Mouse (Mus musculus) midbrain, embryonic 13.5 days (tissue): ENCODE results near the gene Crcp. TPM values are rescaled to one million over a fixed set of nuclear protein-coding genes. Genes with fewer than 3 reads are reported as not detected.

ENCODE experiments used
- ATAC-seq: fragments of 200-750 bp; cut with Nextera tagmentation; 2 replicates; pipeline ENCODE4 v1.8.0; 2017; ENCODE audit warnings: mild to moderate bottlenecking, moderate TSS enrichment, moderate library complexity
- H3K27ac ChIP-seq: fragments of 300-500 bp; sonication (generic); 2 replicates; pipeline ENCODE4 v1.5.1; 2015; ENCODE audit warnings: inconsistent platforms, mild to moderate bottlenecking, moderate library complexity
- H3K27me3 ChIP-seq: fragments of 300-500 bp; sonication (generic); 2 replicates; pipeline ENCODE4 v1.6.1; 2015; ENCODE audit warnings: mild to moderate bottlenecking, inconsistent platforms
- H3K36me3 ChIP-seq: fragments of 300-500 bp; sonication (generic); 2 replicates; pipeline ENCODE4 v1.6.1; 2015; ENCODE audit warnings: mild to moderate bottlenecking, inconsistent platforms
- H3K4me1 ChIP-seq: fragments of 300-500 bp; sonication (generic); replicated peaks from 2 replicates; pipeline ENCODE4 v1.6.1; 2015; ENCODE audit warnings: inconsistent platforms
- H3K4me2 ChIP-seq: fragments of 300-500 bp; sonication (generic); replicated peaks from 2 replicates; pipeline ENCODE4 v1.6.1; 2015; ENCODE audit warnings: moderate library complexity, mild to moderate bottlenecking, inconsistent platforms
- H3K4me3 ChIP-seq: fragments of 300-500 bp; sonication (generic); replicated peaks from 2 replicates; pipeline ENCODE4 v1.5.1; 2015; ENCODE audit warnings: mild to moderate bottlenecking, inconsistent platforms
- H3K9ac ChIP-seq: fragments of 300-500 bp; sonication (generic); replicated peaks from 2 replicates; pipeline ENCODE4 v1.6.1; 2015; ENCODE audit warnings: mild to moderate bottlenecking, inconsistent platforms
- H3K9me3 ChIP-seq: fragments of 300-500 bp; sonication (generic); 2 replicates; pipeline ENCODE4 v1.6.1; 2016; ENCODE audit warnings: mild to moderate bottlenecking, inconsistent platforms
- WGBS: fragments of 180-500 bp; shearing (Covaris S2); methylation state at CpG from one replicate; pipeline ENCODE4 v1.1.7; 2015; 5-methylcytosine and 5-hydroxymethylcytosine counted together
- polyA plus RNA-seq: library from polyadenylated mRNA; unstranded; fragments of >200 nt; fragmentation: Nextera tagmentation; extraction: Ambion mirVana; gene quantifications from 2 replicates; pipeline ENCODE4 v1.2.1, GENCODE M21; 2015

Gene Crcp
- polyA plus RNA-seq, 1 experiment from 2014 or later: 79.3 TPM

- Histone ChIP-seq H3K4me3 (peak overlapping the region; percentile 64; the same call in 1 of the 2 replicates), H3K4me1 (peaks cover 20% of the 10 kb centered on the region), H3K9ac (peak overlapping the region; percentile 75; the same call in 1 of the 2 replicates), H3K9me3 (peaks cover 13% of the 10 kb centered on the region), H3K36me3 (no peaks in the 10 kb centered on the region), H3K27me3 (no peaks in the 10 kb centered on the region), H3K27ac (peak overlapping the region; percentile 4; the same call in 1 of the 2 replicates), H3K4me2 (peak overlapping the region; percentile 81)
- 72% methylated on average over 7 of the region's 7 CpGs for WGBS
- no peak for ATAC-seq
These were observed 25.9 kb upstream of the Crcp start for GRCm38 (mm10) chr5:130003229-130003628.

DNA sequence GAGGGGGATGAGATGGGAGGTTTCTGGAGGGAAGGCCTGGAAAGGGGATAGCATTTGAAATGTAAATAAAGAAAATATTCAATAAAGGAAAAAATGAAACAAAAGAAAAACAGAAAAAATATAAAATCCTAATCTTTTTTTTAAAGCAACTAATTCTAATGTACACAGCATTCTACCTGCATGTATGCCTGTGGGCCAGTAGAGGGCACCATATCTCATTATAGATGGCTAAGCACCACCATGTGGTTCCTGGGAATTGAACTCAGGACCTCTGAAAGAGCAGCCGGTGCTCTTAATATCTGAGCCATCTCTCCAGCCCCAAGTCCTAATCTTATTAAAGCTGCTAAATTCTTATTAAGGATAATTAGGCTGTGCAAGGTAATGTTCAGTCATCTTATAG lies 21.7 kb upstream of the Crcp start:
- no peak overlapping the region for H3K9ac ChIP-seq
- ATAC-seq: no peak
- H3K9me3 ChIP-seq: peaks cover 19% of the 10 kb centered on the region
- no peak overlapping the region for H3K4me2 ChIP-seq
- H3K4me3 ChIP-seq: no peak overlapping the region
- peaks cover 19% of the 10 kb centered on the region for H3K36me3 ChIP-seq
- no peaks in the 10 kb centered on the region for H3K27me3 ChIP-seq
- 91% methylated on average over 1 of the region's 1 CpGs for WGBS
- peaks cover 8% of the 10 kb centered on the region for H3K4me1 ChIP-seq
- H3K27ac ChIP-seq: no peak overlapping the region

DNA sequence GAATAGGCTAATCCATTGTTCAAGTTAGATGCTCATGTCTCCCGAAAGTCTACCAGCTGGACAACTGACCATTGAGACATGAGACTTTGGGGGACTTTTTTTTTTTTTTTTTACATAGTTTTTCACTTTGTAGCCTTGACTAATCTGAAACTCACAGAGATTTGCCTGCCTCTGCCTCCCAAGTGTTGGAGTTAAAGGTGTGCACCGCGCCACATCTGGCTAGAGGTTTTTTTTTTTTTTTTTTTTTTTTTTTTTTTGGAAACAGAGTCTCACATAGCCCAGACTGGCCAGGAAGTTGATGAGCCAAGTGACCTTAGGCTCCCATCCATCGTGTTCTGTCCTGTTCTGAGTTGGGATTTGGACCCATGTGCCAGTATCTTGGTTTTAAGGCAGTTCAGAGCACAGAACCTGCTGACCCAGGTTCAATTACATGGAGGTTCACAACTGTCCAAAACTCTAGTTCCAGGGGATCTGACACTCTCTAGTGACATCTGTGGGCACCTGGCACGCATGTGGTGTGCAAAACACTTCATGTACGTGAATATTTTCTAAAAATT lies 21.0 kb upstream of the Crcp start:
- Histone ChIP-seq H3K4me2 (no peak overlapping the region), H3K4me1 (peaks cover under 1% of the 10 kb centered on the region; the same call in 1 of the 2 replicates), H3K9ac (no peak overlapping the region), H3K9me3 (peaks cover 19% of the 10 kb centered on the region), H3K4me3 (no peak overlapping the region), H3K27me3 (no peaks in the 10 kb centered on the region), H3K36me3 (peaks cover 24% of the 10 kb centered on the region), H3K27ac (no peak overlapping the region)
- no peak for ATAC-seq
- 75% methylated on average over 6 of the region's 6 CpGs for WGBS

DNA sequence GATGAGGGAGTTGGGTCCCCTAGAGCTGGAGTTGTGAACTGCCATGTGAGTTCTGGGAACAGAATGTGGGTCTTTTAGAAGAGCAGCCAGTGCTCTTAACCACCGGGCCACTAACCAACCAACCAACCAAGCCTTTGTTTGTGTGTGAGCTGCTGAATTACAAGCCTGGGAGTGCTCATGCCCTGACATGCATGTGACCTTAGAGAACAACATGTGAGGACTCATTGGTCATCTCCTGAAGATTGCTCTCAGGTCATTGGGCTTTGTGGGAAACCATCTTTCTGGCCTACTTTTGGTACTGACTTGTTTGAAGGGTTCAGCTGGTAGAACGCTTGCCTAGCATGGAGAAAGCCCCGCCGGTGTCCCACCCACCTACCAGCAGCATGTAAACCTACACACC lies 19.3 kb upstream of the Crcp start:
- Histone ChIP-seq H3K9ac (no peak overlapping the region), H3K4me1 (no peaks in the 10 kb centered on the region), H3K4me3 (no peak overlapping the region), H3K4me2 (no peak overlapping the region), H3K36me3 (peaks cover 31% of the 10 kb centered on the region), H3K27me3 (no peaks in the 10 kb centered on the region), H3K9me3 (peaks cover 12% of the 10 kb centered on the region), H3K27ac (no peak overlapping the region)
- 96% methylated on average over 4 of the region's 4 CpGs for WGBS
- no peak for ATAC-seq

- H3K4me2 ChIP-seq: no peak overlapping the region
These were observed 18.1 kb upstream of the Crcp start for GRCm38 (mm10) chr5:130010961-130011360.

DNA sequence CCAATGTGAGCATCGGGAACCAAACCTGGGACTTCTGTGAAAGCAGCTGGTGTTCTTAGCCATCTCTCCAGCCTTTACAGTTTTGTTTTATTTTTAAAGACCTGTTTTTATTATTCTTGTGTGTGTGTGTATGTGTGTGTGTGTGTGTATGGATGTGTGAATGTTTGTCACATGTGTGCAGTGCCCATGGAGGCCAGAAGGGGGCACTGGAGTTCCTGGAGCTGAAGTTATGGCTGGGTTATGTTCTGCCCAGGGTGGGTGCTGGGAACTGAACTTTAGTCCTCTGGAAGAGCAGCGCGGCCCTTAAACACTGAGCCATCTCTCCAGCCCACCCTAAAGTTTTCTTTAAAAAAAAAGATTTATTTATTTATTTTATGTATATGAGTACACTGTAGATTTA lies 14.0 kb upstream of the Crcp start:
- no peak overlapping the region for H3K4me3 ChIP-seq
- peaks cover 47% of the 10 kb centered on the region for H3K36me3 ChIP-seq
- no peak overlapping the region for H3K4me2 ChIP-seq
- H3K4me1 ChIP-seq: no peaks in the 10 kb centered on the region
- no peak overlapping the region for H3K9ac ChIP-seq
- 100% methylated on average over 3 of the region's 3 CpGs for WGBS
- peaks cover 6% of the 10 kb centered on the region; the same call in 1 of the 2 replicates for H3K9me3 ChIP-seq
- no peak for ATAC-seq
- no peaks in the 10 kb centered on the region for H3K27me3 ChIP-seq
- no peak overlapping the region for H3K27ac ChIP-seq

More at GRCm38 (mm10) chr5:130010961-130011360, 18.1 kb upstream of the Crcp start:
- WGBS: 95% methylated on average over 5 of the region's 5 CpGs
- Histone ChIP-seq H3K4me1 (no peaks in the 10 kb centered on the region), H3K27ac (no peak overlapping the region), H3K9ac (no peak overlapping the region), H3K9me3 (peaks cover 6% of the 10 kb centered on the region; the same call in 1 of the 2 replicates), H3K27me3 (no peaks in the 10 kb centered on the region), H3K4me3 (no peak overlapping the region), H3K36me3 (peaks cover 43% of the 10 kb centered on the region)
- ATAC-seq: no peak

GRCm38 (mm10) chr5:130019461-130019860 lies 9.6 kb upstream of the Crcp start:
- Histone ChIP-seq H3K27me3 (no peaks in the 10 kb centered on the region), H3K4me1 (peaks cover 10% of the 10 kb centered on the region), H3K9ac (no peak overlapping the region), H3K27ac (no peak overlapping the region), H3K4me2 (no peak overlapping the region), H3K9me3 (no peaks in the 10 kb centered on the region), H3K4me3 (no peak overlapping the region), H3K36me3 (peaks cover 18% of the 10 kb centered on the region)
- no peak for ATAC-seq
- 76% methylated on average over 8 of the region's 8 CpGs for WGBS

DNA sequence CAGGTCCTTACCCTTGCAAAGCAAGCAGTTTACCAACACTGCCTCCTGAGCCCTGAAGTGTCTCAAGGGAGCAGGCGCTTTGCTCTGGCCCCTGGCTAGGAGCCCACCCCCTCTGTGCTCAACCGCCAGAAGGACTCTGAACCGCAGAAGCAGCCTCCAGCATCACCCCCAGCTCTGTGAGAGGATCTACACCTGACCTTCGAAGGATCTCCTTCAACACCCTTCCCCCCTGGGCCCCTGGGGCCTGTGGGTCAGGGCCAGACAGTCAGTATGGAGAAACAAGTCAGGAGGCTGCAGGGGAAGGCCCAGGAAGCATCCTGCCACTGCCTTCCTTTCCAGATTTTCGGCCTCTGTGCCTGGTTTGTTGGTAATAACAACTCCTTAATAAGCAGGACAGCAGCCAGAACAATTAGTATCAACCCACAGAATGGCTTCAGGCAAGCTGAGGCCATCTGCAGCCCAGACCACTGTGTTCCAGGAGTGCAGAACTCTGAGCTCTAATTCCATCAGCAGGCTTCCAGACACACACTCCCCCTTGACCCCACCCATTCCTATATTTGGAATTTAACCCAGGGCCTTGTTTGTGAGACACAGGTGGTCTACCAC lies 7.6 kb upstream of the Crcp start:
- Histone ChIP-seq H3K9me3 (no peaks in the 10 kb centered on the region), H3K9ac (peak overlapping the region; percentile 19; the same call in 1 of the 2 replicates), H3K4me1 (peaks cover 10% of the 10 kb centered on the region), H3K27me3 (no peaks in the 10 kb centered on the region), H3K27ac (no peak overlapping the region), H3K4me3 (no peak overlapping the region), H3K36me3 (0 out of 2 replicates have a peak, but pooled peaks cover 4% of the 10 kb centered on the region), H3K4me2 (no peak overlapping the region)
- ATAC-seq: no peak
- WGBS: 61% methylated on average over 5 of the region's 5 CpGs

DNA sequence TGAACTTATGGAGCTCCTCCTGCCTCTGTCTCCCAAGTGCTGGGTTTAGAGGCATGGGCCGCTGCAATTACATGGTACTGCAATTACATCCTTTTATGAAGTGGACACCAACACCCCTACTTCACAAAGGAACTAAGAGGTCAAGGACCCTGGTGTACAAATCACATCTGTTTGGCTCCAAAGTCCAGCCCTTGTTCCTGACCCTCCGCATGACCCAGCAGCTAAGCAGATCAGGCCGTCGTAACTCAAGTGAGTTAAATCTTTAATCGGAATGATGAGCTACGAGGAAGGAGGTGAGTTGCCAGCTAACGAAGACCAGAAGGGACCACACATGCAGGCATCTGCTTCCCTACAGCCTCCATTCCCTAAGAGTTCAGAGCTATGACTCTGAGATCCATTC lies 6.7 kb upstream of the Crcp start:
- WGBS: 79% methylated on average over 7 of the region's 7 CpGs
- no peak for ATAC-seq
- Histone ChIP-seq H3K9ac (no peak overlapping the region), H3K27ac (no peak overlapping the region), H3K4me1 (peaks cover 10% of the 10 kb centered on the region), H3K4me3 (no peak overlapping the region), H3K4me2 (no peak overlapping the region), H3K9me3 (no peaks in the 10 kb centered on the region), H3K36me3 (0 out of 2 replicates have a peak, but pooled peaks cover 4% of the 10 kb centered on the region), H3K27me3 (peaks cover 5% of the 10 kb centered on the region)

GRCm38 (mm10) chr5:130023067-130023766 lies 5.9 kb upstream of the Crcp start:
- Histone ChIP-seq H3K9me3 (no peaks in the 10 kb centered on the region), H3K36me3 (0 out of 2 replicates have a peak, but pooled peaks cover 3% of the 10 kb centered on the region), H3K4me3 (peak overlapping the region; percentile 59), H3K9ac (peak overlapping the region; percentile 36; the same call in 1 of the 2 replicates), H3K4me2 (peak overlapping the region; percentile 87), H3K4me1 (peaks cover 10% of the 10 kb centered on the region), H3K27me3 (peaks cover 9% of the 10 kb centered on the region), H3K27ac (no peak overlapping the region)
- peak; percentile 16 for ATAC-seq
- WGBS: 47% methylated on average over 12 of the region's 12 CpGs

GRCm38 (mm10) chr5:130023767-130024539 lies 5.1 kb upstream of the Crcp start:
- peak overlapping the region; percentile 70 for H3K9ac ChIP-seq
- H3K4me1 ChIP-seq: peaks cover 10% of the 10 kb centered on the region
- under 1% methylated on average over 32 of the region's 32 CpGs for WGBS
- peak; percentile 90 for ATAC-seq
- H3K4me2 ChIP-seq: peak overlapping the region; percentile 87
- peak overlapping the region; percentile 59 for H3K4me3 ChIP-seq
- peak overlapping the region; percentile 72 for H3K27ac ChIP-seq
- no peaks in the 10 kb centered on the region for H3K9me3 ChIP-seq
- peaks cover 9% of the 10 kb centered on the region for H3K27me3 ChIP-seq
- H3K36me3 ChIP-seq: no peaks in the 10 kb centered on the region
